Mouse (Mus musculus): ENCODE measurements around the gene Clybl. TPM values are rescaled to one million over a fixed set of nuclear protein-coding genes. Genes with fewer than 3 reads are reported as not detected.

Gene Clybl
- polyA plus RNA-seq, 1 experiment from 2014 or later = 21.6 TPM

- no peak overlapping the region for H3K4me3 ChIP-seq (ENCODE audit: low read length)
- H3K4me1 ChIP-seq (ENCODE audit: control insufficient read depth, insufficient read depth, low read depth, low read length) = no peaks in the 10 kb centered on the region
- no peak overlapping the region for H3K9ac ChIP-seq (ENCODE audit: low read depth, low read length)
- no peak overlapping the region for H3K27ac ChIP-seq (ENCODE audit: low read depth, low read length)
- no peak overlapping the region for H3K4me2 ChIP-seq (ENCODE audit: low read length)
- H3K9me3 ChIP-seq (ENCODE audit: control insufficient read depth, low read length) = no peaks in the 10 kb centered on the region
- 72% methylated on average over 5 of the region's 5 CpGs for WGBS
- no peak for ATAC-seq
- H3K27me3 ChIP-seq (replicated peaks; ENCODE audit: control insufficient read depth, insufficient read depth, low read length) = peaks cover 19% of the 10 kb centered on the region
- H3K36me3 ChIP-seq (ENCODE audit: control insufficient read depth, insufficient read depth, low read length) = no peaks in the 10 kb centered on the region
Observed at GRCm38 (mm10) chr14:122399906-122400305, 218.4 kb downstream of the Clybl start.

- Histone ChIP-seq H3K4me1 (ENCODE audit: control insufficient read depth, insufficient read depth, low read depth, low read length) (peaks cover 8% of the 10 kb centered on the region), H3K9me3 (ENCODE audit: control insufficient read depth, low read length) (no peaks in the 10 kb centered on the region), H3K9ac (ENCODE audit: low read depth, low read length) (no peak overlapping the region), H3K4me2 (ENCODE audit: low read length) (no peak overlapping the region; the same call in none of the 2 replicates), H3K36me3 (ENCODE audit: control insufficient read depth, insufficient read depth, low read length) (no peaks in the 10 kb centered on the region), H3K27ac (ENCODE audit: low read depth, low read length) (peak overlapping the region; percentile 29; the same call in 1 of the 2 replicates), H3K4me3 (ENCODE audit: low read length) (no peak overlapping the region), H3K27me3 (replicated peaks; ENCODE audit: control insufficient read depth, insufficient read depth, low read length) (peaks cover 22% of the 10 kb centered on the region)
- no peak for ATAC-seq
- WGBS = 35% methylated on average over 11 of the region's 11 CpGs
Observed at GRCm38 (mm10) chr14:122401886-122402285, 220.4 kb downstream of the Clybl start.

- no peak for ATAC-seq
- peaks cover 10% of the 10 kb centered on the region for H3K4me1 ChIP-seq (ENCODE audit: control insufficient read depth, insufficient read depth, low read depth, low read length)
- H3K4me3 ChIP-seq (ENCODE audit: low read length) = no peak overlapping the region
- no peaks in the 10 kb centered on the region for H3K9me3 ChIP-seq (ENCODE audit: control insufficient read depth, low read length)
- H3K9ac ChIP-seq (ENCODE audit: low read depth, low read length) = no peak overlapping the region
- H3K27me3 ChIP-seq (replicated peaks; ENCODE audit: control insufficient read depth, insufficient read depth, low read length) = peaks cover 27% of the 10 kb centered on the region
- 0 out of 2 replicates have a peak overlapping the region, but pooled peaks have one; percentile 2 for H3K4me2 ChIP-seq (ENCODE audit: low read length)
- peak overlapping the region; percentile 5; the same call in 1 of the 2 replicates for H3K27ac ChIP-seq (ENCODE audit: low read depth, low read length)
- 24% methylated on average over 12 of the region's 12 CpGs for WGBS
- no peaks in the 10 kb centered on the region for H3K36me3 ChIP-seq (ENCODE audit: control insufficient read depth, insufficient read depth, low read length)
Observed at GRCm38 (mm10) chr14:122402716-122403258, 221.3 kb downstream of the Clybl start.

- Histone ChIP-seq H3K36me3 (ENCODE audit: control insufficient read depth, insufficient read depth, low read length) (no peaks in the 10 kb centered on the region), H3K4me2 (ENCODE audit: low read length) (no peak overlapping the region), H3K9me3 (ENCODE audit: control insufficient read depth, low read length) (no peaks in the 10 kb centered on the region), H3K27ac (ENCODE audit: low read depth, low read length) (peak overlapping the region; percentile 6; the same call in 1 of the 2 replicates), H3K9ac (ENCODE audit: low read depth, low read length) (no peak overlapping the region), H3K4me1 (ENCODE audit: control insufficient read depth, insufficient read depth, low read depth, low read length) (peaks cover 10% of the 10 kb centered on the region), H3K27me3 (replicated peaks; ENCODE audit: control insufficient read depth, insufficient read depth, low read length) (peaks cover 32% of the 10 kb centered on the region), H3K4me3 (ENCODE audit: low read length) (no peak overlapping the region)
- WGBS = 58% methylated on average over 3 of the region's 3 CpGs
- peak; percentile 18 for ATAC-seq
Observed at GRCm38 (mm10) chr14:122403422-122403940, 222.0 kb downstream of the Clybl start.

- 57% methylated on average over 7 of the region's 7 CpGs for WGBS
- no peak for ATAC-seq
- Histone ChIP-seq H3K27me3 (replicated peaks; ENCODE audit: control insufficient read depth, insufficient read depth, low read length) (peaks cover 35% of the 10 kb centered on the region), H3K27ac (ENCODE audit: low read depth, low read length) (peak overlapping the region; percentile 6; the same call in 1 of the 2 replicates), H3K9ac (ENCODE audit: low read depth, low read length) (no peak overlapping the region), H3K4me2 (ENCODE audit: low read length) (peak overlapping the region; percentile 61; the same call in 1 of the 2 replicates), H3K36me3 (ENCODE audit: control insufficient read depth, insufficient read depth, low read length) (no peaks in the 10 kb centered on the region), H3K4me1 (ENCODE audit: control insufficient read depth, insufficient read depth, low read depth, low read length) (peaks cover 10% of the 10 kb centered on the region), H3K9me3 (ENCODE audit: control insufficient read depth, low read length) (no peaks in the 10 kb centered on the region), H3K4me3 (ENCODE audit: low read length) (no peak overlapping the region)
Observed at GRCm38 (mm10) chr14:122404596-122405154, 223.2 kb downstream of the Clybl start.

GRCm38 (mm10) chr14:122405236-122405635, 223.7 kb downstream of the Clybl start:
- H3K9me3 ChIP-seq (ENCODE audit: control insufficient read depth, low read length) = no peaks in the 10 kb centered on the region
- H3K36me3 ChIP-seq (ENCODE audit: control insufficient read depth, insufficient read depth, low read length) = no peaks in the 10 kb centered on the region
- 27% methylated on average over 12 of the region's 12 CpGs for whole genome bisulfite sequencing
- ATAC-seq = no peak
- peak overlapping the region; percentile 39; the same call in 1 of the 2 replicates for H3K4me3 ChIP-seq (ENCODE audit: low read length)
- peaks cover 10% of the 10 kb centered on the region for H3K4me1 ChIP-seq (ENCODE audit: control insufficient read depth, insufficient read depth, low read depth, low read length)
- H3K4me2 ChIP-seq (ENCODE audit: low read length) = peak overlapping the region; percentile 61; the same call in 1 of the 2 replicates
- peak overlapping the region; percentile 23; the same call in 1 of the 2 replicates for H3K27ac ChIP-seq (ENCODE audit: low read depth, low read length)
- H3K27me3 ChIP-seq (replicated peaks; ENCODE audit: control insufficient read depth, insufficient read depth, low read length) = peaks cover 35% of the 10 kb centered on the region
- H3K9ac ChIP-seq (ENCODE audit: low read depth, low read length) = no peak overlapping the region

- ATAC-seq = no peak
- peak overlapping the region; percentile 39 for H3K4me3 ChIP-seq (ENCODE audit: low read length)
- no peaks in the 10 kb centered on the region for H3K9me3 ChIP-seq (ENCODE audit: control insufficient read depth, low read length)
- peak overlapping the region; percentile 71 for H3K27ac ChIP-seq (ENCODE audit: low read depth, low read length)
- H3K36me3 ChIP-seq (ENCODE audit: control insufficient read depth, insufficient read depth, low read length) = no peaks in the 10 kb centered on the region
- H3K4me1 ChIP-seq (ENCODE audit: control insufficient read depth, insufficient read depth, low read depth, low read length) = peaks cover 10% of the 10 kb centered on the region
- H3K27me3 ChIP-seq (replicated peaks; ENCODE audit: control insufficient read depth, insufficient read depth, low read length) = peaks cover 33% of the 10 kb centered on the region
- WGBS = 3% methylated on average over 18 of the region's 18 CpGs
- peak overlapping the region; percentile 61 for H3K4me2 ChIP-seq (ENCODE audit: low read length)
- peak overlapping the region; percentile 60 for H3K9ac ChIP-seq (ENCODE audit: low read depth, low read length)
Observed at GRCm38 (mm10) chr14:122405897-122406540, 224.5 kb downstream of the Clybl start.

- peak overlapping the region; percentile 71 for H3K27ac ChIP-seq (ENCODE audit: low read depth, low read length)
- H3K36me3 ChIP-seq (ENCODE audit: control insufficient read depth, insufficient read depth, low read length) = no peaks in the 10 kb centered on the region
- 2% methylated on average over 58 of the region's 58 CpGs for WGBS
- peaks cover 10% of the 10 kb centered on the region for H3K4me1 ChIP-seq (ENCODE audit: control insufficient read depth, insufficient read depth, low read depth, low read length)
- H3K4me3 ChIP-seq (ENCODE audit: low read length) = peak overlapping the region; percentile 39
- ATAC-seq = peak; percentile 78
- H3K9ac ChIP-seq (ENCODE audit: low read depth, low read length) = peak overlapping the region; percentile 60
- H3K4me2 ChIP-seq (ENCODE audit: low read length) = peak overlapping the region; percentile 61
- H3K9me3 ChIP-seq (ENCODE audit: control insufficient read depth, low read length) = no peaks in the 10 kb centered on the region
- H3K27me3 ChIP-seq (replicated peaks; ENCODE audit: control insufficient read depth, insufficient read depth, low read length) = peaks cover 32% of the 10 kb centered on the region
Observed at GRCm38 (mm10) chr14:122406541-122407219, 225.2 kb downstream of the Clybl start.

Measured in hindbrain, embryonic 16.5 days (tissue).